Mouse (Mus musculus): ENCODE results near the gene Olfr667. TPM values are rescaled to one million over a fixed set of nuclear protein-coding genes. Genes with fewer than 3 reads are reported as not detected.
"Not testable (repeated sequence)": the region's sequence is repeated elsewhere in the genome, so short reads cannot be mapped to it uniquely, and the experiment has no call there.

Olfr667 gene
- not detected in 2 replicates for polyA plus RNA-seq (2012)

DNA sequence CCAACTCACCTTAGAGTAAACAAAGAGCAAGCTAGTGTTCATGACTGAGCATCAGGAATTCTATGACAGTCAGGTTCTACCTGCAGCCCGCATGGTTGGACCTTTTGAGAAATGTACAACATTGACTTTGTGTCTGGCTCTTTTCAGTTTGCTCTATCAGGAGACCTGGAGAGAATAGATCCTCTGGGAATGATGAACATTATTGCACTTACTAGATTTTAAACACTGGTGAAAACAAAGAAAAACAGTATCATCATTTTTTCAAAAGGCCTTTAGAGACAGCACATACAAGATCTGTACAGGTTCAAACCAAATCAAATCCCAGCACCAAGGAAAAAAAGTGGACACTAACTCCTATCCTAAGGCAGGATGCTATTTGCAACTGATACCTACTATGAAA lies at the start of gene Olfr667:
Olfr667 (minus strand) TSS at position 101 of the 400 bp plus-strand sequence.
- Histone ChIP-seq H3K4me1 (ENCODE audit: control insufficient read depth) (no peaks in the 10 kb centered on the region), H3K9me3 (ENCODE audit: control insufficient read depth, low read length) (peaks cover 5% of the 10 kb centered on the region), H3K4me3 (replicated peaks) (no peak within 1 kb of the TSS), H3K36me3 (ENCODE audit: control insufficient read depth) (no peaks in the 10 kb centered on the region), H3K27me3 (ENCODE audit: control insufficient read depth) (no peaks in the 10 kb centered on the region)
- no peak for TF ChIP-seq TAL1 (IDR thresholded peaks at IDR 0.05; ENCODE audit: low read length)
- TF ChIP-seq GATA1 (IDR thresholded peaks at IDR 0.05; ENCODE audit: low read length), result no peak

GRCm38 (mm10) chr7:104962520-104962919 lies 41.2 kb upstream of the Olfr667 start, which contains the start of gene Olfr670:
TSS of gene Olfr670 (minus strand) at chr7:104962620.
- Histone ChIP-seq H3K9me3 (ENCODE audit: control insufficient read depth, low read length) (no peaks in the 10 kb centered on the region), H3K27me3 (ENCODE audit: control insufficient read depth) (no peaks in the 10 kb centered on the region), H3K4me3 (replicated peaks) (no peak within 1 kb of the TSS), H3K36me3 (ENCODE audit: control insufficient read depth) (no peaks in the 10 kb centered on the region), H3K4me1 (ENCODE audit: control insufficient read depth) (no peaks in the 10 kb centered on the region)
- TF ChIP-seq TAL1 (IDR thresholded peaks at IDR 0.05; ENCODE audit: low read length) (no peak), GATA1 (IDR thresholded peaks at IDR 0.05; ENCODE audit: low read length) (no peak)

DNA sequence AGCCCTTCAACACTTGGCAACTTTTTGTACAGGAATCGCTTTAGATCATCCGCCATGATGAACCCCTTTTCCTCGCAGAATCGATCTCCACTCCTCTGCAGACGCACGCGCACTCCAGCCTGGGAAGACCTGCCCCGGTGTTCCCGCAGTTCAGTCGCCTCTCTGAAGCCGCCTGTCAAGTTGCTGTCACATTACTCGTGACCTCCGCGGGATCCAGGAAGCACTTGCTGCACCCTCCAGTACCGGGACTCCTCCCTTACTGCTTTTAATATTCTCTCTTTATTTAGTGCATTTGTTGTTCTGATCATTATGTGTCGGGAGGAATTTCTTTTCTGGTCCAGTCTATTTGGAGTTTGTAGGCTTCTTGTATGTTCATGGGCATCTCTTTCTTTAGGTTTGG lies 29.0 kb upstream of the Olfr667 start:
- not testable (repeated sequence) for H3K4me1 ChIP-seq (ENCODE audit: control insufficient read depth); H3K9me3 ChIP-seq (ENCODE audit: control insufficient read depth, low read length); H3K36me3 ChIP-seq (ENCODE audit: control insufficient read depth)

DNA sequence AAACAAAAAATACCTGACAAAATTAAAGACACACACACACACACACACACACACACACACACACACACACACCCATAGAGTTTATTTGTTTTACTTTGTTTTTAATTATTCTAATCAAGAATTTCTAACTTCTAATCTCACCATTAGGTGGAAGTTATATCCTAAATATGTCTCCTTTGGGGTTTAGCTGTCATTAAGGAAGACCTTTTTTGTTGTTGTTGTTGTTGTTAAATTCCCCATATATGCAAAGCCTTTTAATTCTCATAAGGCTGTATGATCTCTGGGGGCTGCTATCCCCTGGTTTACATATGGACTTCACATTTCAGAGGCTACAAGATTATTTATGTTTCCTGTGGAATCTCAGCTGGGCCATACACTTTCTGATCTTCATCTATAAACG lies 12.7 kb upstream of the Olfr667 start, which contains the start of gene Olfr669:
Olfr669 (plus strand) TSS at position 301 of the 400 bp plus-strand sequence.
- TF ChIP-seq TAL1 (IDR thresholded peaks at IDR 0.05; ENCODE audit: low read length) (no peak), GATA1 (IDR thresholded peaks at IDR 0.05; ENCODE audit: low read length) (no peak)
- Histone ChIP-seq H3K4me1 (ENCODE audit: control insufficient read depth) (no peaks in the 10 kb centered on the region), H3K9me3 (ENCODE audit: control insufficient read depth, low read length) (peaks cover 9% of the 10 kb centered on the region), H3K4me3 (replicated peaks) (no peak within 1 kb of the TSS), H3K36me3 (ENCODE audit: control insufficient read depth) (no peaks in the 10 kb centered on the region), H3K27me3 (ENCODE audit: control insufficient read depth) (no peaks in the 10 kb centered on the region)

More for the DNA sequence above, 29.0 kb upstream of the Olfr667 start:
- H3K27me3 ChIP-seq (ENCODE audit: control insufficient read depth); H3K4me3 ChIP-seq (replicated peaks): not testable (repeated sequence)

DNA sequence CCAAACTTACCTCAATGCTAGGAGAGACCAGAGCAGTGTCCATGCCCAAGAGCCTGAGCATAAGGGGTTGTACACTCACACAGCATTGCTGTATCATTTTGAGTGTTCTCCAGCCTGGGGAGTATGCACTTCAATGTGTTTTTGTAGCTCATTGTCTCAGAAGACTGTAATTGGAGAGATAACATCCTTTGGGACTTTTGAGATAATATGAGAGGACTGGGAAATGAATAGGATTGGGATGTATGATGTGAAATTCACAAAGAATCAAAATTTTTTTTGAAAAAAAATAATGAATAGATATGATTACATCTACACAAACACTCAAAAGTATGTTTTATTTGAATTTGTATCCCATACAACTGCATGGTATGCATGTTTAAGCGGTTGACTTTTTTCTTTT lies 6.7 kb upstream of the Olfr667 start, which contains the start of gene Olfr668:
Olfr668 (minus strand) TSS at position 101 of the 400 bp plus-strand sequence.
- Histone ChIP-seq H3K4me3 (replicated peaks) (no peak within 1 kb of the TSS), H3K27me3 (ENCODE audit: control insufficient read depth) (no peaks in the 10 kb centered on the region), H3K4me1 (ENCODE audit: control insufficient read depth) (no peaks in the 10 kb centered on the region), H3K9me3 (ENCODE audit: control insufficient read depth, low read length) (peaks cover 4% of the 10 kb centered on the region; the same call in 1 of the 2 replicates), H3K36me3 (ENCODE audit: control insufficient read depth) (no peaks in the 10 kb centered on the region)
- TF ChIP-seq TAL1 (IDR thresholded peaks at IDR 0.05; ENCODE audit: low read length) (no peak), GATA1 (IDR thresholded peaks at IDR 0.05; ENCODE audit: low read length) (no peak)

GRCm38 (mm10) chr7:104895852-104896251 lies 25.4 kb downstream of the Olfr667 start, which contains the start of gene Olfr666:
TSS of gene Olfr666 (minus strand) at chr7:104895952.
- TF ChIP-seq GATA1 (IDR thresholded peaks at IDR 0.05; ENCODE audit: low read length), result no peak
- no peak for TF ChIP-seq TAL1 (IDR thresholded peaks at IDR 0.05; ENCODE audit: low read length)
- no peaks in the 10 kb centered on the region for H3K36me3 ChIP-seq (ENCODE audit: control insufficient read depth)
- H3K4me3 ChIP-seq (replicated peaks), result no peak within 1 kb of the TSS
- no peaks in the 10 kb centered on the region for H3K27me3 ChIP-seq (ENCODE audit: control insufficient read depth)
- no peaks in the 10 kb centered on the region for H3K4me1 ChIP-seq (ENCODE audit: control insufficient read depth)
- peaks cover 3% of the 10 kb centered on the region; the same call in 1 of the 2 replicates for H3K9me3 ChIP-seq (ENCODE audit: control insufficient read depth, low read length)

DNA sequence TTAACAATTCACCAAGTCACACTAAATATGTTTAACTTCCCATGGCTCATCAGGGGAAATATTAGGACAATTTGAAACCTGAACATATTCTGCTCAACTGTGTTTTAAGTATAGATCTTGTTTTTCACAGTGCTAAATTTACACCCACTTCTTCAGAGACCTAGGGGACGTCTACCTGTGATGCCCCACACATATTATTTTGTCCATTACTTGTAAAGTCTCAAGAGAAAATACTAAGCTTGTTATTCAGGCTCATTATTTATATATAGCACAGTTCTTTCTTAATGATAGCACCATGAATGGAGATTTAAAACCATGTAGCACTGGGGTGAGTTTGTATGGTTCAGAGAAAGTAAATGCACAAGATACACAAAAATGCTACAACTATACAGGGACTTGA lies 43.6 kb downstream of the Olfr667 start, which contains the start of gene Olfr665:
Olfr665 (plus strand) TSS at position 301 of the 400 bp plus-strand sequence.
- no peaks in the 10 kb centered on the region for H3K36me3 ChIP-seq (ENCODE audit: control insufficient read depth)
- TF ChIP-seq TAL1 (IDR thresholded peaks at IDR 0.05; ENCODE audit: low read length) (no peak), GATA1 (IDR thresholded peaks at IDR 0.05; ENCODE audit: low read length) (no peak)
- H3K27me3 ChIP-seq (ENCODE audit: control insufficient read depth), result no peaks in the 10 kb centered on the region
- H3K4me3 ChIP-seq (replicated peaks), result no peak within 1 kb of the TSS
- H3K9me3 ChIP-seq (ENCODE audit: control insufficient read depth, low read length), result no peaks in the 10 kb centered on the region
- no peaks in the 10 kb centered on the region for H3K4me1 ChIP-seq (ENCODE audit: control insufficient read depth)

Other genes starting within 250 kb of the Olfr667 start
- gene Olfr661, start 235.0 kb downstream of the Olfr667 start, polyA plus RNA-seq (2012), result not detected in 2 replicates
- not detected in 2 replicates for gene Usp17le, start 144.0 kb downstream of the Olfr667 start, polyA plus RNA-seq (2012)
- gene Usp17lb, start 78.9 kb downstream of the Olfr667 start, polyA plus RNA-seq (2012), result not detected in 2 replicates
- gene Usp17la, start 64.5 kb downstream of the Olfr667 start, polyA plus RNA-seq (2012), result not detected in 2 replicates
- gene Olfr665, start 43.5 kb downstream of the Olfr667 start, polyA plus RNA-seq (2012), result not detected in 2 replicates
- not detected in 2 replicates for gene Olfr666, start 25.5 kb downstream of the Olfr667 start, polyA plus RNA-seq (2012)
- gene Olfr668, start 6.6 kb upstream of the Olfr667 start, polyA plus RNA-seq (2012), result not detected in 2 replicates
- gene Olfr669, start 12.8 kb upstream of the Olfr667 start, polyA plus RNA-seq (2012), result not detected in 2 replicates
- gene Olfr670, start 41.1 kb upstream of the Olfr667 start, polyA plus RNA-seq (2012), result not detected in 2 replicates
- gene Olfr671, start 57.6 kb upstream of the Olfr667 start, polyA plus RNA-seq (2012), result not detected in 2 replicates
- gene Olfr672, start 80.5 kb upstream of the Olfr667 start, polyA plus RNA-seq (2012), result not detected in 2 replicates
- gene Olfr675, start 107.0 kb upstream of the Olfr667 start, polyA plus RNA-seq (2012), result not detected in 2 replicates
- gene Olfr676, start 111.2 kb upstream of the Olfr667 start, polyA plus RNA-seq (2012), result not detected in 2 replicates
- not detected in 2 replicates for gene Olfr677, start 129.9 kb upstream of the Olfr667 start, polyA plus RNA-seq (2012)
- not detected in 2 replicates for gene Olfr678, start 143.0 kb upstream of the Olfr667 start, polyA plus RNA-seq (2012)
- 0.01 and 0.02 TPM in 2 replicates for gene Olfr679, start 159.7 kb upstream of the Olfr667 start, polyA plus RNA-seq (2012)
- not detected in 2 replicates for gene Olfr680-ps1, start 171.3 kb upstream of the Olfr667 start, polyA plus RNA-seq (2012)
- not detected in 2 replicates for gene Olfr681, start 195.4 kb upstream of the Olfr667 start, polyA plus RNA-seq (2012)
- not detected in 2 replicates for gene Olfr683, start 225.5 kb upstream of the Olfr667 start, polyA plus RNA-seq (2012)
- gene Olfr684, start 242.2 kb upstream of the Olfr667 start, polyA plus RNA-seq (2012), result not detected in 2 replicates